Mouse (Mus musculus) midbrain, embryonic 11.5 days (tissue): ENCODE measurements around the gene C1s1. TPM values are rescaled to one million over a fixed set of nuclear protein-coding genes. Genes with fewer than 3 reads are reported as not detected.
"Not testable (repeated sequence)": the region's sequence is repeated elsewhere in the genome, so short reads cannot be mapped to it uniquely, and the experiment has no call there.

Experiments
- ATAC-seq: fragments of 200-750 bp; cut with Nextera tagmentation; 2 replicates; pipeline ENCODE4 v1.8.0; 2017; ENCODE audit warnings: moderate TSS enrichment, moderate library complexity; ENCODE audit not compliant: low FRiP score
- DNase-seq: peaks from one replicate; pipeline ENCODE4 v3.0.0; 2015; ENCODE audit warnings: low spot score; ENCODE audit errors: missing footprints
- H3K27ac ChIP-seq: fragments of 300-500 bp; sonication (generic); 2 replicates; pipeline ENCODE4 v1.5.1; 2014; ENCODE audit warnings: low read depth, low read length
- H3K27me3 ChIP-seq: fragments of 300-500 bp; sonication (generic); 2 replicates; pipeline ENCODE4 v1.6.1; 2014; ENCODE audit warnings: mild to moderate bottlenecking, low read length, moderate library complexity, mixed read lengths; ENCODE audit not compliant: control insufficient read depth, insufficient read depth
- H3K36me3 ChIP-seq: fragments of 300-500 bp; sonication (generic); 2 replicates; pipeline ENCODE4 v1.6.1; 2014; ENCODE audit warnings: mild to moderate bottlenecking, low read length, moderate library complexity, mixed read lengths; ENCODE audit not compliant: control insufficient read depth, insufficient read depth
- H3K4me1 ChIP-seq: fragments of 300-500 bp; sonication (generic); 2 replicates; pipeline ENCODE4 v1.6.1; 2014; ENCODE audit warnings: low read length; ENCODE audit not compliant: control insufficient read depth, insufficient read depth
- H3K4me2 ChIP-seq: fragments of 300-500 bp; sonication (generic); 2 replicates; pipeline ENCODE4 v1.6.1; 2014; ENCODE audit warnings: mild to moderate bottlenecking, moderate library complexity
- H3K4me3 ChIP-seq: fragments of 300-500 bp; sonication (generic); 2 replicates; pipeline ENCODE4 v1.5.1; 2014; ENCODE audit warnings: low read depth, low read length
- H3K9ac ChIP-seq: fragments of 300-500 bp; sonication (generic); 2 replicates; pipeline ENCODE4 v1.6.1; 2014; ENCODE audit warnings: low read length
- H3K9me3 ChIP-seq: fragments of 300-500 bp; sonication (generic); 2 replicates; pipeline ENCODE4 v1.6.1; 2016; ENCODE audit warnings: low read length; ENCODE audit not compliant: control insufficient read depth
- WGBS: fragments of 180-500 bp; shearing (Covaris S2); extraction: QIAGEN DNeasy Blood & Tissue Kit; methylation state at CpG from one replicate; pipeline ENCODE4 v1.1.7; 2014; 5-methylcytosine and 5-hydroxymethylcytosine counted together
- polyA plus RNA-seq: library from polyadenylated mRNA; unstranded; fragments of >200 nt; fragmentation: Nextera tagmentation; extraction: Ambion mirVana; gene quantifications from 2 replicates; pipeline ENCODE4 v1.2.1, GENCODE M21; 2014

C1s1 gene
- 0.25 and 0.44 TPM in 2 replicates for polyA plus RNA-seq

DNA sequence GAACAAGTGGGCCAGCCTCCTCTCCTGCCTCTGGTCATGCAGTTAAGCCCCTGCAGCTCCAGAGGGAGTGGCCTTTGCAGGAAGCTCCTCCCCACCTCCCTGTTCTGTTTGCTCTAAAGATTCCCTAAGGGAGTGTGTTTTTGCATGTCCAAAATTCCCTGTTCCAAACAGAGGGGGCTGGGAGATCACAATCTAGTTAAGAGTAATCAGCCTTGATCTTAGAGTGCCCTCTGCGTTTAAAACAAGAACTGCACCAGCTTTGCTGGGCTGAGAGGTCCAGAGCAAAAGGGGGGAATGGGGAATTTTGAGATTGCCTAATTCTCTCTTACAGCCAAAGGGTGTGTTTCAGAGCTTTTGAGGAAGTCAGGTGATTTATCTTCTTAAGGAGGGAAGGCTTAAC is at the start of gene C1s1:
Gene C1s1, minus strand, starts transcription at position 76 of the 400 bp plus-strand sequence.
- H3K9ac ChIP-seq, H3K4me2 ChIP-seq, ATAC-seq, H3K36me3 ChIP-seq, H3K9me3 ChIP-seq, H3K27me3 ChIP-seq, H3K4me1 ChIP-seq, H3K4me3 ChIP-seq, H3K27ac ChIP-seq: not testable (repeated sequence)
- peak; percentile 91 for DNase-seq
- WGBS: 6% methylated on average over 1 of the region's 1 CpGs

DNA sequence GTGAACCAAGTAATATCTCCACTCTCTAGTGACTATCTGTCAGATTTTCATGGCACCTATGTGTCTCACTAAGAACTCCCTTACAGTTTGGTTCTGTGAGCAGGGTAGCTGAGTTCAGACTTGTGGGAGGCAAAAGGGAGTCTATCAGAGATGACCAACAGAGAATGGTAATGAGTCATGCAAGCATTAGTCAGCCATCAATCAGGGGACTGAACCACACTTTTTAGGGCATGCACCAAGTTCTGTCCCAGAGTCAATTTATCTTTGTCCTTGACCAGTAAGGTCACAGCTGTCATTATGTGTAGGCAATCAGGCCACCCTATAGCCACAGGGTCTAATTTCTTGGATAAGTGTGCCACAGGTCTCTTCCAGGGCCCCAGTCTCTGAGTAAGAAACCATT is 46.6 kb upstream of the C1s1 start:
- H3K27me3 ChIP-seq: no peaks in the 10 kb centered on the region
- ATAC-seq: no peak
- no peak overlapping the region for H3K27ac ChIP-seq
- no peaks in the 10 kb centered on the region for H3K4me1 ChIP-seq
- DNase-seq: no peak
- H3K9me3 ChIP-seq: no peaks in the 10 kb centered on the region
- H3K4me2 ChIP-seq: no peak overlapping the region
- H3K4me3 ChIP-seq: no peak overlapping the region
- no peaks in the 10 kb centered on the region for H3K36me3 ChIP-seq
- no peak overlapping the region for H3K9ac ChIP-seq

DNA sequence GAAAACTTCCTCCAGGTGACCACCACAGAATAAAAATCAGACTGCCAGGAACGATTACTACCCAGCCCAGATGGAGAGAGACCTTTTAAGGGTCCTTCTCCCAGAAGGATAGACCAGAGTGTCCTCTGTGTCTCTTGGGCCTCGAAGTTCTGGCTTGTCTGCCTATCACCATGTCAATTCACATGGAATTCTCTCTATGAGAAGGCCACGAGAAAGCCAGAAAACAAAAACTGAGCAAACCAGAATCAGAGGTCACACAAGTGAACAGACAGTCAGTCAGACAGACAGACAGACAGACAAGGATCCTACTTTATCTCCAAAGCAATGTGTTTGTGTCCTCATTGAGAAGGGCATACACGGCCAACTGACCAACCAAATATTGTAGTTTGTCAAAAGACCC is 44.1 kb upstream of the C1s1 start:
- no peaks in the 10 kb centered on the region for H3K27me3 ChIP-seq
- 77% methylated on average over 4 of the region's 4 CpGs for WGBS
- no peak overlapping the region for H3K4me3 ChIP-seq
- no peak overlapping the region for H3K9ac ChIP-seq
- no peak for DNase-seq
- H3K27ac ChIP-seq: no peak overlapping the region
- no peak for ATAC-seq
- no peaks in the 10 kb centered on the region for H3K4me1 ChIP-seq
- H3K4me2 ChIP-seq: no peak overlapping the region
- H3K9me3 ChIP-seq: no peaks in the 10 kb centered on the region
- no peaks in the 10 kb centered on the region for H3K36me3 ChIP-seq

DNA sequence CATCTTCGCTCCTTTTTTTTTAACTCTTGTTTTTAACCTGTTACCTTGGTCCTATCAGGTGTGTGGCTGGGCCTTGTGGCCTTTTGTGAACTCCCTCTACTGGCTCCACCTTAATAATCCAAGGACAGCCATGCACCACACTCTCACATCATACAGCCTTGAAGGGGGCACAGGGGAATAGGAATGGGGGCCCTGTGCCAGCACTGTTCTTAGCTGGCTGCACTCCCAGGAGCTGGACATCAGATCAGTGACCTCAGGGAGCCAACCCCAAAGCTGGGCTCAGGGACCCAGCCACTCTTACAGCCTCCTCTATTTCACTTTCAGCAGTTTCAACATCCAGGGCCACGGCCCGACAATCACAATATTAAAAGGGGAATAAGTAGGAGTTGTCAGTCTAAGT is 43.6 kb upstream of the C1s1 start:
- no peak for DNase-seq
- no peak for ATAC-seq
- no peaks in the 10 kb centered on the region for H3K27me3 ChIP-seq
- H3K36me3 ChIP-seq: no peaks in the 10 kb centered on the region
- H3K9ac ChIP-seq: no peak overlapping the region
- H3K4me3 ChIP-seq: no peak overlapping the region
- no peaks in the 10 kb centered on the region for H3K4me1 ChIP-seq
- 91% methylated on average over 3 of the region's 3 CpGs for WGBS
- no peaks in the 10 kb centered on the region for H3K9me3 ChIP-seq
- no peak overlapping the region for H3K4me2 ChIP-seq
- H3K27ac ChIP-seq: no peak overlapping the region

DNA sequence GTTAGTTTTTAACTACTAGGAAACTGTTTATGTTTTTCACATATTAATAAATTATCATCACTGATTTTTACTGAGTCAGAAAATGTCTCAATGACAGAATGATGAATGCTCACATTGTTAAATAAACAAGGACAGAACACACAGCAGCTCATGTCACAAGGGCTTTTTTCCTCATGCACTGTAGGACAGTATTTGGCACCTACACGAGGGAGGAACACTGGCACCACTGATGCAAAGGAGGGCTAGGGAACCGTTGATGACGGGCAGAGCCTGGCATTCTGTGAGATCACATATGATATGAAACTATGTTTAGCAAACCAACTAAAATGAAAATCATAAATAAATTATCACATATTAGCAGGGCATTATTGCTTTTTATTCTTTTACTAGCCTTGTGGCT is 42.8 kb upstream of the C1s1 start:
- H3K9ac ChIP-seq: no peak overlapping the region
- no peak overlapping the region for H3K27ac ChIP-seq
- H3K27me3 ChIP-seq: no peaks in the 10 kb centered on the region
- no peaks in the 10 kb centered on the region for H3K36me3 ChIP-seq
- no peak overlapping the region for H3K4me2 ChIP-seq
- 89% methylated on average over 3 of the region's 3 CpGs for WGBS
- H3K4me1 ChIP-seq: no peaks in the 10 kb centered on the region
- H3K4me3 ChIP-seq: no peak overlapping the region
- no peak for DNase-seq
- ATAC-seq: no peak
- H3K9me3 ChIP-seq: no peaks in the 10 kb centered on the region

DNA sequence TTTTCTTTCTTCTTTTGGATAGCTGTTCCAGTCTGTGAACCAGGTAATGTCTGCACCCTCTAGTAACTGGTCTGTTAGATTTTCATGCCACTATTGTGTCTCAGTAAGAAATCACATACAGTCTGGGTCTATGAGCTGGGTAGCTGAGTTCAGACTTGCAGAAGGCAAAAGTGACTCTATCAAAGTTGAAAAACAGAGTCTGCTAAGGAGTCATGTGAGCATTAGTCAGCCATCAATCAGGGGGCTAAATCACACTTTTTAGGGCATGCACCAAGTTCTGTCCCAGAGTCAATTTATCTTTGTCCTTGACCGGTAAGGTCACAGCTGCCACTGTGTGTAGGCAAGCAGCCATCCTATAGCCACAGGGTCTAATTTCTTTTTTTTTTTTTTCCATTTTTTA is 40.1 kb upstream of the C1s1 start:
- Histone ChIP-seq H3K4me1 (no peaks in the 10 kb centered on the region), H3K4me3 (no peak overlapping the region), H3K27me3 (no peaks in the 10 kb centered on the region), H3K36me3 (no peaks in the 10 kb centered on the region), H3K9me3 (no peaks in the 10 kb centered on the region), H3K9ac (no peak overlapping the region), H3K27ac (no peak overlapping the region), H3K4me2 (no peak overlapping the region)
- 93% methylated on average over 1 of the region's 1 CpGs for WGBS
- ATAC-seq (no peak), DNase-seq (no peak)

DNA sequence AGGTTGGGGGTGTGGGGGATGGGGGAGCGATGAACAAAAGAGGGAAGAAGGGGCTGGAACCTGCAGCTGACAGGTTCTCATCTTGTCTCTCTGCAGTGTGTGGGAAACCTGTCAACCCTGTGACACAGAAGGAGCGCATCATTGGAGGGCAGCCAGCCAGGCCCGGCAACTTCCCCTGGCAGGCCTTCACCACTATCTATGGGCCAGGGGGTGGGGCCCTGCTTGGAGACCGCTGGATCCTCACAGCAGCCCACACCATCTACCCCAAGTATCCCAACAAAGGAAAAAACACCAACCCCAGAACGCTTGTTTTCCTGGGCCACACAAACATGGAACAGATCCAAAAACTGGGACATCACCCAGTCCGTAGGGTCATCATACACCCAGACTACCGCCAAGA is 38.0 kb upstream of the C1s1 start:
- H3K4me3 ChIP-seq, H3K27me3 ChIP-seq, H3K9me3 ChIP-seq, H3K27ac ChIP-seq, H3K4me1 ChIP-seq, H3K36me3 ChIP-seq, ATAC-seq, DNase-seq, H3K4me2 ChIP-seq, H3K9ac ChIP-seq: not testable (repeated sequence)
- WGBS: 90% methylated on average over 6 of the region's 7 CpGs

DNA sequence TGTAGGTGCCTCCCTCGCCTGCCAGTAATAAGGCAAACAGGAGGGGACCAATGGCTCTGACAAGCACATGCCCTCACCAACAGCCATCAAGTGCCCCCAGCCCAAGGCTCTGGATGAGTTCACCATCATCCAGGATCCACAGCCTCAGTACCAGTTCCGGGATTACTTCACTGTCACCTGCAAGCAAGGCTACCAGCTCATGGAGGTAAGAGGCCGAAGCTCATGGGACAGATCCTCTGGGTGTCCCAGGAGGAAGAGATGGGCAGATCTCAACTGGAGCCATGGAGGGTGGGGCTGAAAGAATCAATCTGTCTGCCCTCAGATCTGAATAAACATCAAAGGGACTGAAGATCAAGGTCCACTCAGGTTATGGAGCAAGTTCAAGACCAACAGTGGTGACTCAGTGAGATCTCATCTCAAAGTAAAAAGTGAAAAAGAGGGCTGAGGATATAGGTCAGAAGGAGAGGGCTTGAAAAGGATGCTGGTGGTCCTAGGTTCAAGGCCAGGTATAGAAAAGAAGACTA is 33.1 kb upstream of the C1s1 start:
- H3K9ac ChIP-seq, H3K4me3 ChIP-seq, ATAC-seq, H3K36me3 ChIP-seq, H3K4me2 ChIP-seq, H3K27ac ChIP-seq, DNase-seq, H3K4me1 ChIP-seq, H3K9me3 ChIP-seq, H3K27me3 ChIP-seq: not testable (repeated sequence)
- 85% methylated on average over 3 of the region's 3 CpGs for WGBS

DNA sequence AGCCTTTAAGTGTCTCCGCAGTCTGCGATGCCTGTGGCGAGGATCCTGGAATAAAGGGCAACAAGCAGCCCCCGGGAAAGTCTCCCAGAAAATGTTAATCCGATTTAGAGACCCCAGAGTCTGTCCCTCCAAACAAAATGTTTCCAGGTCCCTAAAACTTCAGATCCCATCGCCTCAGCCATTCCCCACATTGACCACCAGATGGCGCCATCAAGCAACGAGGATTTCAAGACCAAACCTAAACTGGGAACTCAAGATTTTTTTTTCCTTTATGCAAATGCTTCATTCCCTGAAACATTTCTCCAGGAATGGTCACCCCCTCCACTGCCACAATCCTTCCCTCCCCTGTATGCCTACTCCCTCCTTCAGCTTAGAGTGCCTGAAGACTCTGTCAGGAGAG is 27.9 kb upstream of the C1s1 start, which contains the start of gene C1rb:
Gene C1rb, plus strand, starts transcription at position 269 of the 400 bp plus-strand sequence.
- ATAC-seq: peak; percentile 46; the same call in 1 of the 2 replicates
- DNase-seq: peak; percentile 93
- H3K4me2 ChIP-seq: no peak within 1 kb of the TSS
- H3K36me3 ChIP-seq: no peaks in the 10 kb centered on the region
- H3K4me1 ChIP-seq: no peaks in the 10 kb centered on the region
- H3K4me3 ChIP-seq: no peak within 1 kb of the TSS
- 5% methylated on average over 8 of the region's 8 CpGs for WGBS
- H3K27me3 ChIP-seq: no peaks in the 10 kb centered on the region
- no peak within 1 kb of the TSS for H3K27ac ChIP-seq
- no peak within 1 kb of the TSS for H3K9ac ChIP-seq
- no peaks in the 10 kb centered on the region for H3K9me3 ChIP-seq

DNA sequence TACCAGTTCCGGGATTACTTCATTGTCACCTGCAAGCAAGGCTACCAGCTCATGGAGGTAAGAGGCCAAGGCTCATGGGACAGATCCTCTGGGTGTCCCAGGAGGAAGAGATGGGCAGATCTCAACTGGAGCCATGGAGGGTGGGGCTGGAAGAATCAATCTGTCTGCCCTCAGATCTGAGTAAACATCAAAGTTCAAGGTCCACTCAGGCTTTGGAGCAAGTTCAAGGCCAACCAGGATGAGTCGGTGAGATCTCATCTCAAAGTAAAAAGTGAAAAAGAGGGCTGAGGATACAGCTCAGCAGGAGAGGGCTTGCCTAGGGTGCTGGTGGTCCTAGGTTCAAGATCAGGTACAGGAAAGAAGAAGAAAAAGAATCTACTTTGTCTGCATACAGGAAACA is 19.5 kb upstream of the C1s1 start:
- 100% methylated on average over 1 of the region's 2 CpGs for WGBS
- not testable (repeated sequence) for H3K27me3 ChIP-seq, H3K4me2 ChIP-seq, H3K9me3 ChIP-seq, H3K4me1 ChIP-seq, ATAC-seq, H3K9ac ChIP-seq, H3K36me3 ChIP-seq, DNase-seq, H3K27ac ChIP-seq, H3K4me3 ChIP-seq
